Mouse (Mus musculus): ENCODE results near the gene Spata21. TPM values are rescaled to one million over a fixed set of nuclear protein-coding genes. Genes with fewer than 3 reads are reported as not detected.

The Spata21 gene
- polyA plus RNA-seq, 1 experiment from 2014 or later = 0.20 TPM

- H3K4me3 ChIP-seq (ENCODE audit: low read depth, low read length) = peak overlapping the region; percentile 98; the same call in 1 of the 2 replicates
Measured at GRCm38 (mm10) chr4:141078510-141079137, 9.5 kb upstream of the Spata21 start.

DNA sequence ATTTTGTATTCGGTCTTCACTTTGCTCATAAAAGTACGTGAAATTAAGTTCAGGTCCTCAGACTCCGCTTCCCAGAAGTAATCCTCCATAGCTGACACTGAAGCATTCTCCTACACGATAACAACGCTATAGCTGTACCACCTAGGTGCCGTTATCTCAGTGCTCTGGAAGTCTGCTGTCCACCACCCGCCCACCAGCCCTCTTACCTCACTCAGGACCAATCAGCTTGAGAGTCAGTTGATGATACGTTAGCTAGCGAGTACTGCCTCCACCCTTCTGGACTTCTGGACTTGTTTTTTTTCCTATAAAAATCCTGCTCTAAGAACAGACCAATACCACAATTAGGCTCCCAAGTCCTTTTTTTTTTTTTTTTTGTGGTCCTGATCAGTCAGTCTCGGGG, 1.3 kb upstream of the Spata21 start:
- Histone ChIP-seq H3K4me3 (ENCODE audit: low read depth, low read length) (no peak overlapping the region), H3K9me3 (ENCODE audit: control insufficient read depth, low read length) (no peaks in the 10 kb centered on the region), H3K36me3 (ENCODE audit: control insufficient read depth, insufficient read depth, low read length) (no peaks in the 10 kb centered on the region), H3K27me3 (replicated peaks; ENCODE audit: control insufficient read depth, insufficient read depth, low read length) (no peaks in the 10 kb centered on the region), H3K27ac (ENCODE audit: low read depth) (no peak overlapping the region), H3K9ac (ENCODE audit: low read length) (no peak overlapping the region), H3K4me1 (replicated peaks; ENCODE audit: control insufficient read depth, insufficient read depth, low read length) (no peaks in the 10 kb centered on the region), H3K4me2 (ENCODE audit: low read length) (no peak overlapping the region)
- DNase-seq (ENCODE audit: low spot score) = no peak
- 62% methylated on average over 10 of the region's 10 CpGs for WGBS
- no peak for ATAC-seq (replicated peaks; ENCODE audit: low FRiP score, low TSS enrichment, low read depth)

More at GRCm38 (mm10) chr4:141078510-141079137, 9.5 kb upstream of the Spata21 start:
- 76% methylated on average over 18 of the region's 18 CpGs for WGBS
- Histone ChIP-seq H3K36me3 (ENCODE audit: control insufficient read depth, insufficient read depth, low read length) (peaks cover 10% of the 10 kb centered on the region; the same call in 1 of the 2 replicates), H3K4me2 (ENCODE audit: low read length) (no peak overlapping the region), H3K4me1 (replicated peaks; ENCODE audit: control insufficient read depth, insufficient read depth, low read length) (peaks cover 10% of the 10 kb centered on the region), H3K27ac (ENCODE audit: low read depth) (no peak overlapping the region), H3K9me3 (ENCODE audit: control insufficient read depth, low read length) (no peaks in the 10 kb centered on the region), H3K9ac (ENCODE audit: low read length) (no peak overlapping the region), H3K27me3 (replicated peaks; ENCODE audit: control insufficient read depth, insufficient read depth, low read length) (no peaks in the 10 kb centered on the region)
- ATAC-seq (replicated peaks; ENCODE audit: low FRiP score, low TSS enrichment, low read depth) (no peak), DNase-seq (ENCODE audit: low spot score) (no peak)

- no peaks in the 10 kb centered on the region for H3K4me1 ChIP-seq (replicated peaks; ENCODE audit: control insufficient read depth, insufficient read depth, low read length)
- DNase-seq (ENCODE audit: low spot score) = no peak
- no peak overlapping the region for H3K9ac ChIP-seq (ENCODE audit: low read length)
- no peaks in the 10 kb centered on the region for H3K27me3 ChIP-seq (replicated peaks; ENCODE audit: control insufficient read depth, insufficient read depth, low read length)
- 61% methylated on average over 9 of the region's 9 CpGs for WGBS
- ATAC-seq (replicated peaks; ENCODE audit: low FRiP score, low TSS enrichment, low read depth) = no peak
- H3K9me3 ChIP-seq (ENCODE audit: control insufficient read depth, low read length) = no peaks in the 10 kb centered on the region
- no peak overlapping the region for H3K27ac ChIP-seq (ENCODE audit: low read depth)
- no peaks in the 10 kb centered on the region for H3K36me3 ChIP-seq (ENCODE audit: control insufficient read depth, insufficient read depth, low read length)
- no peak overlapping the region for H3K4me3 ChIP-seq (ENCODE audit: low read depth, low read length)
- H3K4me2 ChIP-seq (ENCODE audit: low read length) = no peak overlapping the region
Measured at GRCm38 (mm10) chr4:141088714-141089113, 581 bp downstream of the Spata21 start.

DNA sequence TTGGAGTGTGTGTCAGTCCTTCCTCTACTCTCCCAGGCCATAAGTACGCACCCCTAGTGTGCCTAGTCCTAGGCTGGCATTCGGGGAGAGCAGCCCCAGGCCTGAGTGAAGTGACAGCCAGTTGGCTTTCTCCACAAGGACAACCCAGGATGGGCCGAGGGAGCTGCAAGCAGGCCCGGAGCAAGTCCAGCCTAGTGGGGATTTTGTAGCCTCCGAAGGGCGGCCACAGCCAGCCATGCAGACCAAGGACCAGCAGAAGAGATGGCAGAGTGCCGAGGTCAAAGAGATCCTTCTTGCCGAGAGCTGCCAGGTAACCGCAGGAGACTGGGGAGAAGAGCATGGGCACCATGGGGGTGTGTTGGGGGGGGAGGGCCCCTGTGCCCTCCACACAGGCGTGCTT, 6.9 kb downstream of the Spata21 start:
- no peak overlapping the region for H3K27ac ChIP-seq (ENCODE audit: low read depth)
- no peak overlapping the region for H3K9ac ChIP-seq (ENCODE audit: low read length)
- no peak overlapping the region for H3K4me2 ChIP-seq (ENCODE audit: low read length)
- no peak for ATAC-seq (replicated peaks; ENCODE audit: low FRiP score, low TSS enrichment, low read depth)
- H3K27me3 ChIP-seq (replicated peaks; ENCODE audit: control insufficient read depth, insufficient read depth, low read length) = no peaks in the 10 kb centered on the region
- H3K4me3 ChIP-seq (ENCODE audit: low read depth, low read length) = no peak overlapping the region
- H3K9me3 ChIP-seq (ENCODE audit: control insufficient read depth, low read length) = no peaks in the 10 kb centered on the region
- WGBS = 79% methylated on average over 10 of the region's 10 CpGs
- no peak for DNase-seq (ENCODE audit: low spot score)
- no peaks in the 10 kb centered on the region; the same call in 1 of the 2 replicates for H3K4me1 ChIP-seq (replicated peaks; ENCODE audit: control insufficient read depth, insufficient read depth, low read length)
- H3K36me3 ChIP-seq (ENCODE audit: control insufficient read depth, insufficient read depth, low read length) = no peaks in the 10 kb centered on the region

GRCm38 (mm10) chr4:141096710-141097109, 8.6 kb downstream of the Spata21 start:
- no peak for ATAC-seq (replicated peaks; ENCODE audit: low FRiP score, low TSS enrichment, low read depth)
- Histone ChIP-seq H3K9me3 (ENCODE audit: control insufficient read depth, low read length) (no peaks in the 10 kb centered on the region), H3K9ac (ENCODE audit: low read length) (no peak overlapping the region), H3K4me3 (ENCODE audit: low read depth, low read length) (no peak overlapping the region), H3K4me2 (ENCODE audit: low read length) (no peak overlapping the region), H3K27me3 (replicated peaks; ENCODE audit: control insufficient read depth, insufficient read depth, low read length) (no peaks in the 10 kb centered on the region), H3K36me3 (ENCODE audit: control insufficient read depth, insufficient read depth, low read length) (no peaks in the 10 kb centered on the region), H3K27ac (ENCODE audit: low read depth) (no peak overlapping the region), H3K4me1 (replicated peaks; ENCODE audit: control insufficient read depth, insufficient read depth, low read length) (no peaks in the 10 kb centered on the region; the same call in 1 of the 2 replicates)
- 22% methylated on average over 9 of the region's 9 CpGs for WGBS
- DNase-seq (ENCODE audit: low spot score) = no peak

GRCm38 (mm10) chr4:141098935-141099334, 10.8 kb downstream of the Spata21 start:
- H3K9ac ChIP-seq (ENCODE audit: low read length) = no peak overlapping the region
- no peaks in the 10 kb centered on the region for H3K36me3 ChIP-seq (ENCODE audit: control insufficient read depth, insufficient read depth, low read length)
- DNase-seq (ENCODE audit: low spot score) (no peak), ATAC-seq (replicated peaks; ENCODE audit: low FRiP score, low TSS enrichment, low read depth) (no peak)
- H3K27ac ChIP-seq (ENCODE audit: low read depth) = no peak overlapping the region
- no peak overlapping the region for H3K4me2 ChIP-seq (ENCODE audit: low read length)
- 66% methylated on average over 4 of the region's 4 CpGs for WGBS
- no peaks in the 10 kb centered on the region for H3K9me3 ChIP-seq (ENCODE audit: control insufficient read depth, low read length)
- H3K27me3 ChIP-seq (replicated peaks; ENCODE audit: control insufficient read depth, insufficient read depth, low read length) = no peaks in the 10 kb centered on the region
- no peak overlapping the region for H3K4me3 ChIP-seq (ENCODE audit: low read depth, low read length)
- no peaks in the 10 kb centered on the region; the same call in 1 of the 2 replicates for H3K4me1 ChIP-seq (replicated peaks; ENCODE audit: control insufficient read depth, insufficient read depth, low read length)

DNA sequence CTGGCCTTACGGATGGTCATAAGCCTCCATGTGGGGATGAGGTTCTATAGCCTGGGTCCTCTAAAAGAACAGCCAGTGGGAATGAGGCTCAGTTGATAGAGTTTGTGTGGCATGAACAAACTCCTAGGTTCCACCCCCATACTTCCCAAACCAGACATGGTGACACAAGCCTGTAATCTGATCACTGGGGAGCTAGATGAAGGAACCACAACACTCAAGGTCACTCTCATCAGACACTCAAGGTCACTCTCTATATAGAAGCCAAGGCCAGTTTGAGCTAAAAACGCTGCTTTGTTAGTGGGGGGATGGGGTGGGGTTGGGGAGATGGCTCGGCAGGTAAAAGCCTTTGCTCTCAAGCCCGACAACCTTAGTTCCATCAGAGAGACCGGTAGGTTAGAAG, 11.8 kb downstream of the Spata21 start:
- ATAC-seq (replicated peaks; ENCODE audit: low FRiP score, low TSS enrichment, low read depth) = no peak
- no peaks in the 10 kb centered on the region; the same call in 1 of the 2 replicates for H3K4me1 ChIP-seq (replicated peaks; ENCODE audit: control insufficient read depth, insufficient read depth, low read length)
- no peaks in the 10 kb centered on the region for H3K27me3 ChIP-seq (replicated peaks; ENCODE audit: control insufficient read depth, insufficient read depth, low read length)
- H3K9ac ChIP-seq (ENCODE audit: low read length) = no peak overlapping the region
- no peak overlapping the region for H3K27ac ChIP-seq (ENCODE audit: low read depth)
- no peak overlapping the region for H3K4me3 ChIP-seq (ENCODE audit: low read depth, low read length)
- H3K4me2 ChIP-seq (ENCODE audit: low read length) = no peak overlapping the region
- no peaks in the 10 kb centered on the region for H3K36me3 ChIP-seq (ENCODE audit: control insufficient read depth, insufficient read depth, low read length)
- WGBS = 69% methylated on average over 5 of the region's 5 CpGs
- DNase-seq (ENCODE audit: low spot score) = no peak
- H3K9me3 ChIP-seq (ENCODE audit: control insufficient read depth, low read length) = no peaks in the 10 kb centered on the region

GRCm38 (mm10) chr4:141101291-141101690, 13.2 kb downstream of the Spata21 start:
- ATAC-seq (replicated peaks; ENCODE audit: low FRiP score, low TSS enrichment, low read depth) (no peak), DNase-seq (ENCODE audit: low spot score) (no peak)
- Histone ChIP-seq H3K4me2 (ENCODE audit: low read length) (no peak overlapping the region), H3K27me3 (replicated peaks; ENCODE audit: control insufficient read depth, insufficient read depth, low read length) (no peaks in the 10 kb centered on the region), H3K9ac (ENCODE audit: low read length) (no peak overlapping the region), H3K36me3 (ENCODE audit: control insufficient read depth, insufficient read depth, low read length) (no peaks in the 10 kb centered on the region), H3K4me3 (ENCODE audit: low read depth, low read length) (no peak overlapping the region), H3K9me3 (ENCODE audit: control insufficient read depth, low read length) (no peaks in the 10 kb centered on the region), H3K4me1 (replicated peaks; ENCODE audit: control insufficient read depth, insufficient read depth, low read length) (no peaks in the 10 kb centered on the region; the same call in 1 of the 2 replicates), H3K27ac (ENCODE audit: low read depth) (no peak overlapping the region)
- 91% methylated on average over 9 of the region's 9 CpGs for WGBS

- WGBS = 63% methylated on average over 6 of the region's 6 CpGs
- no peak for ATAC-seq (replicated peaks; ENCODE audit: low FRiP score, low TSS enrichment, low read depth)
- no peak overlapping the region for H3K27ac ChIP-seq (ENCODE audit: low read depth)
Measured at GRCm38 (mm10) chr4:141101855-141102254, 13.7 kb downstream of the Spata21 start.

More at GRCm38 (mm10) chr4:141101855-141102254, 13.7 kb downstream of the Spata21 start:
- no peak overlapping the region for H3K4me2 ChIP-seq (ENCODE audit: low read length)
- H3K4me1 ChIP-seq (replicated peaks; ENCODE audit: control insufficient read depth, insufficient read depth, low read length) = no peaks in the 10 kb centered on the region; the same call in 1 of the 2 replicates
- no peak overlapping the region for H3K4me3 ChIP-seq (ENCODE audit: low read depth, low read length)
- no peaks in the 10 kb centered on the region for H3K27me3 ChIP-seq (replicated peaks; ENCODE audit: control insufficient read depth, insufficient read depth, low read length)
- no peaks in the 10 kb centered on the region for H3K36me3 ChIP-seq (ENCODE audit: control insufficient read depth, insufficient read depth, low read length)
- H3K9ac ChIP-seq (ENCODE audit: low read length) = no peak overlapping the region
- H3K9me3 ChIP-seq (ENCODE audit: control insufficient read depth, low read length) = no peaks in the 10 kb centered on the region
- DNase-seq (ENCODE audit: low spot score) = peak; percentile 65

Measured in intestine, embryonic 14.5 days (tissue).